Mouse (Mus musculus) adrenal gland, postnatal 10 days (tissue): Measurements from ENCODE around the gene Sgcd. TPM values are rescaled to one million over a fixed set of nuclear protein-coding genes. Genes with fewer than 3 reads are reported as not detected.

Experiments
- DNase-seq: peaks from one replicate; pipeline ENCODE4 v3.0.0; 2021; ENCODE audit warnings: mixed read lengths
- total RNA-seq, 2 experiments: library from RNA; stranded (reverse); gene quantifications; 2 replicates each; pipeline ENCODE4 v1.2.3; 2021

The Sgcd gene
- total RNA-seq, 2 experiments from 2014 or later: 14.8 to 17.3 TPM

DNA sequence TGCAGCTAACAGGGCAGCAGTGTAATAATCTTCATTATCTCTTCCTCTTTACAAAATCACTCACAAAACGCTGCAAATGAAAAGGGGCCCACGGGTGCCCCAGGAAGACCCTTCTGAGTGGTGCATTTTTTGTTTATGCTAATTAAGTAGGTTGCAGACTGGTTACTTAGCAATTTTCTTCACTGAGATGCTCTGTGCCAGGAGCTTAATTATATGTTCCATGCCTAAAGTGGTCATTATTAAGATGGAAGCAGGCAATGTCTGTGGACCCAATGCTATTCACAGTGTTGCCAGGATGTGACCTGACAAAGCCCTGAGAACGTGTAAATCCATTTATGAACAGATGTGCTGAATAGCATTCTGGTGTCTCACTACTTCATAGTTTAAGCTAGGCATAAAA is 529.6 kb downstream of the Sgcd start:
- no peak for DNase-seq

DNA sequence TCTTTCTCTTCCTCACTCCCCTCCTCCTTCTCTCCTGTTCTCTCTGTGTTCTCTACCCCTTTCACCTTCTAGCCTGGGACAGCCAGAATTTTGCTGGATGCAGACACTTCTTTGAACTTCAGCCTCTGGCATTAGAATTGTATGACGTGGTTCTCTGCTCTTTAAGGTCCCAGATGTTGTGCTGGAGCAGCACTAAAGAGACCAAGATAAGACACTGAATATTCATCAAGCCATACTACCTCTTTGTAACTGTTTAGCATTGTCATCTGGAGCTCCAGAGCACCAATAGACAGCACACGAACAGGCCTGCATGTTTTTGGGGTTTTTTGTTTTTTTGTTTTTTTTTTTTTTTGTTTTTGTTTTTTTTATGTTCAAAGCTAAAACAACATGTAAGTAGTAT is 541.0 kb downstream of the Sgcd start:
- no peak for DNase-seq

DNA sequence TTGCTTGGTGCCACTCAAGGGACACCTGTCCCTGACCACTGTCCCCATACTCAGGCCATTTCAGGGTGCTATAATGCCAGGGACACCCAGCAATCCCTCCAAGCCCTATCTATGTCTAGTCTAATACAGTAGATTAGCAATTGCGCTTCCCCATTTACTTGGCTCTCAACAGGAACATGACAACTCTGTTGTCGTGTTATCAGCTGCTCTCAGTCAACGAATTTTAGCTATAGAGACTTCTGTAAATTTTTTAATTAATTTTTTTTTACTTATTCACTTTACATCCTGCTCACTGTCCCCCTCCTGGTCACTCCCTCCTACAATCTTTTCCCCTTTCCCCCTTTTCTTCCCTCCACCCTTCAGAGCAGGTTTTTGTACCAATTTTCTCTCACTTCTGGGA is 542.4 kb downstream of the Sgcd start:
- DNase-seq: no peak

DNA sequence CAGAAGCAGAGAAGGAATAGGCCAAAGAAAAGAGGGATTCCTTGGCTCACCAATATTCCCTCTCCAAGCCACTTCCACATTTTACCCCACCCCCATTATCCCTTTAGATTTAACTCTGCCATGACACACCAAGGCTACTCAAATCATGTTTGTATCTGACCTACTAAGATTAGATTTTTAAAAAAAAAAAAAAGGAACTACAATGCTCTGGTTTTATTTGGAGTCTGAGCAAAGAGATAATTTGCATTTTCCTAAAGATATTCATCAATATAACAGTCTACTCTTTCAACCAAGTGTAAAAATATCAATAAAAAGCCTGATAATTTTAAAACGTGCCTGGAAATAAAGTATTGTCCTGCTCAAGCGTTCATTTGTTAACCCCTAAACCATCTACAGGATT is 543.1 kb downstream of the Sgcd start:
- no peak for DNase-seq

DNA sequence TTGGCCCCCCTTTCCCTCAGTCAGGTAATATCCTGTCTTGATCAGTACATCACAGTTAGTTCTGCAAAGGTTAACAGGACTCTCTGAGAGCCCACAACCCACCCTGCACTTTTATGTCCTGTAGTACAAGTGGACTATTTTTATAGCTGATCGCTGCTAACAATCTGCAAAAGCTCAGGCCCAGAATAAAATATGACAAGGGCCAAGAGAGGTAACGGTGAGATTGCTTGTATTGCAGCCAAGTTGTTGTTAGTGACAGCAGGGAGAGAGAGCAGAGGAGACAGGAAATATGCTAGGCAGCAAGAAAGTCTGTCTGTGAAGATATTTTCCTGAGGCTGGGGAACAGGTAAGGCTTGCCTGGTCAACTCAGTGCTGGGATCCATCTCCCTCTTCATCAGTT is 546.5 kb downstream of the Sgcd start:
- DNase-seq: no peak

DNA sequence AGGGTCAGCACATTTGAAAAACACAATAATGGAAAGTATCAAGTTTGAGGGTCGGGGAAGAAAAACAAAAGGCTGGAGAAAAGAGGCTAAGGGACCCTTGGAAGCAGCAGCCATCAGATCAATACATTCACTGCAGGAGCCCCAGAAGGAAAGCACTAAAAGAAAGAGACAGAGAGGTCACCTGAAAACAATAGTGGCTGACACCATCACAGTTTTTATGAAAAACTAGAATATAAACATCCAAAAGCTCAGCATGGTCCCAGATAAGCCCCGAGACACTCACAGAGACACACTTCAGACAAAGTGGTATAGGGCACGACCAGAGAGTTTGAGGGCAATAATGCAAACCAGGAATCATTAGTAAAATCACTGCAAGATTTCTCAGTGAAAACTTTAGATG is 589.2 kb downstream of the Sgcd start:
- no peak for DNase-seq

DNA sequence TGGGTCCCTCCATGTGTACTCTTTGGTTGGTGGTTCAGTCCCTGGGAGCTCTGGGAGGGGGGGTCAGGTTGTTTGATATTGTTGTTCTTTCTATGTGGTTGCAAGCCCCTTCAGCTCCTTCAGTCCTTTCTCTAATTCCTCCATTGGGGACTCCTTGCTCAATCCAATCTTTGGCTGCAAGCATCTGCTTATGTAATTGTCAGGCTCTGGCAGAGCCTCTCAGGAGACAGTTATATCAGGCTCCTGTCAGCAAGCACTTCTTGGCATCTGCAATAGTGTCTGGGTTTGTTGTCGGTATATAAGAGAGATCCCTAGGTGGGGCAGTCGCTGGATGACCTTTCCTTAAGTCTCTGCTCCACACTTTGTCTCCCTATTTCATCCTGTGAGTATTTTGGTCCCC is 598.0 kb downstream of the Sgcd start:
- DNase-seq: peak; percentile 25

DNA sequence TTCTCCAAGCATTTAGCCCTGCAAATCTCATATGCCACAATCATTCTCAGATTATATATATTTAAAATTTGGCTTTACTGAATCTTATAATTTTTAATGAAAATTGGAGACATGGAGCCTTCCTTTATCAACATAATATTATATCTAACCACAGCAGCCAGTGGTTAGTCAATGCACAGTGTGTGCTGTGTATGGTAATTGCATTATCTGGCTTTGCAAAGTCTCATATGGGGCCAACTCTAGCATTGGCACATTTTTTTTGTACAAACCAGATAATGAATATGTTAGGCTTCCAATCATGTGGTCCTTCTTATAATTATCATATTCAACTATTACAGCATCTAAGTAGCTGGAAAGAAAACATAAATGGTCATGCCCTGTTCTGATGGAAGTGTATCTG is 599.4 kb downstream of the Sgcd start:
- no peak for DNase-seq

DNA sequence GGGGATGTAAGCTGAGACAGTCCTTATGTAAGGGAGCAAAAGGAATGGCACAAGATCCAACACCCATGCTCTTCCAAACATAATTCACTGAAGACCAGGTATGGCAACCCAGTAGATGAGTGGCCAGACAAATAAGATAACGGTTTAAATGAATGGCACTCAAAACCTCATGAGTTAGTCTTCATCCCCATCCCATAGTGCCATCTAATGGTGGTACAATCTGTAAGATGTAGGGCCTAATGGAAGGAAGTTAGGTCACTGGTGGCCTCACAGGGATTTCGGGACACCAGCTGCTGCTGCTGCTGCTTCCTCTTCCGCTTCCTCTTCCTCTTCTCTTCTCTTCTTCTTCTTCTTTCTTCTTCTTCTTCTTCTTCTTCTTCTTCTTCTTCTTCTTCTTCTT is 601.0 kb downstream of the Sgcd start:
- DNase-seq: peak; percentile 12

DNA sequence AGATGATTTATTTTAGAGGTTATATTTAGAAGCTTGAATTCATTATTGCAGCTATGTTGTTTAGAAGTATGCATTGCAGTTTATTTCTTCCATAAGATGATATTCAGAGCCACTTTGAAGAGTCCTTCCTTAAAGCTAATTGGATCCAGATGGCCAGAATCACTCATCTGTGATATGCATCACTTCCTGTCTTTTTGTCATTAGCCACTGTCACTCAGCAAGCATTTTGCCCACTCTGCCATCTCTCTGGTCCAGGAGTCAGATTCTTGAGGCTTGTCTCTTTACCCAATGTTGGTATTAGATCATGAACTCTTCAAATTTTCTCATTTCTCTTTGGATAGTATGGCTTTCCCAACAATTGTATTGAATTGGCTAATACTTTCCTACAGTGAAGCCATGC is 602.6 kb downstream of the Sgcd start:
- DNase-seq: no peak

DNA sequence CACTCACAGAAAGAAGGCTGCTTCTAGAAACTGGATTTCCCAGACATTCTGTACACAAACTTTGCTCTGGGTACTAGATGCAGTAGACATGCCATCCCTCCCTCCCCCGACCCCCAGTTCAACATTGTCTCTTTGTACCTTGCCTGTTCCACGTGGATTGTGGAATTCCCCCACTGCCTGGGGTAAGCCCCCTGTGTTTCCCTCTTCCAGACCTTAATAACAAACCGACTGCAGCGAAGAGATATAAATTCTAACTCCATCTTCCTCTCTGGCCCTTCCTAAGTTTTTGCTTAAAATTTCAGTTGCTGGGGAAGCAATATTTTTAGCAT is 609.2 kb downstream of the Sgcd start:
- no peak for DNase-seq

DNA sequence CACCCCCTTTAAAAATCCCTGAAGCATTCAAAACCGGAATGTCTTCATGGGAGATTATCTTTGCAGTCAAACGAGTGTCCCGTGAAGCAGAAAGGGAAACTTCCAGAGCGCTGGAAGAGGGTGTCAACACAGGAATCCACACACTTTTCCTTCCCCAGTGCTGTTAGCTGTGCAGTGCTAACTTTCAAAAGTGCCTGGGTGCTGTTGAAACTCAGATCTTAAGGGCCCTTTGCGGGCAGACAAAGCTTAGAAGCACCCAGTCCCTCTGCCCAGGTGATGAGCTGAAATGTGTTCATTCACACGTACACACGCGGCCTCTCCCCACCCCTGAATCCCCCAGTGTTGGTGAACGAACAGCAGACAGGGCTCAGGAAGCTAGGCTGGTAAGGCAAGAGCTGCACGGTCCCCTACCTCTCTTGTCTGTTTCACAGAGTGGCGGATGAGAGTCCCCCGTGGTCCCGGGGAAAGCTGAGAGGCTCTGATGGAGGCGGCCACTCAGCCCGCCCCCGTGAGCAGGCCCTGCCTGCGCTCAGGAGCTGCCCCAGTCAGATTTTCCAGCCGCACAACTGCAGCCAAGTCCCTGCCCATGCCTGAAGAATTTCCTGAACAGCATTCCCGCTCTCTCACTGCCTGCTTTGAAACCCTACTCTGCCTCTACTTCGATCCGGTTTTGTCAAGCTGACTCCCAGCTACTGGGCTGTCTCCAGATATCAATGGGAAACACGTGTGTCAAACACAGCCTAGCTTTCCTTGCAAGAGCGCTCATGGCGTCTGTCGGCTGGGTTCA is 609.7 kb downstream of the Sgcd start:
- DNase-seq: peak; percentile 68

DNA sequence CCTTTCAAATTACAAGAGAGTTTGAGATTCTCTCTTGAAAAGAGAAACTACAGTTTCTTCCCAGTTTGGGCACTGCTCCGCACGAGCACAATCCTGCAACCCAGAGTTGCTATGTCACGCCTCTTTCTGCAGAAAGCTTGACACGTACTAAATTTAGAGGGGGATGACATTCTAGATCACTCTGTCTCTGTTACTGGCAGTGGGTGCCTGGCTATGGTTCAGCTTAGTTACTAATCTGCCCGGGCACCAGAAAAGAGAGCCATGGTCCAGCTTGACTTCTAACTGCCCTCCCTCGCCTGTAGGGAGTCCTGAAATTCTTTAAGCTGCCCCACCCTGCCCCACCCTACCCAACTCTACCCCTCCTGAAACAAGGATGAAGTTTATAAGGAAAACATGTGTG is 611.3 kb downstream of the Sgcd start:
- DNase-seq: no peak

DNA sequence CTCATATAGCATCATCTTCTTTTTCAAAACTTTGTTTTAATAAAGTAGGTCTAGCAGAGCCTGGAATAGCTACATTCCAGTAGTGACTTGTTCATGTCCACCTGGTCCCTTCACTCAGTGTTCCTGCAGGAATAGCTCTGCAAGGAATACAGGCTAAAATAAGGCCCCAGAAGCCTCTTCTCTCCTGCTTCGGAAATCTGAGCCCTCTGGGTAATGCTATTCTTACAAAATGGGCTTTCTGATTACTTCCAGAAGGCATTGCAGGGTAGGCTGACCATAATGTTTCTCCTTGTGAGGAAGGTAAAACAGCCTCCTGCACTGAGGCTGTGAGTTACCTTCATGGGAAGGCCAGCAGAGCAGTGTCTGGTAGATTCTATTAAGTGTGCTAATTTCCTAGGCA is 611.9 kb downstream of the Sgcd start:
- DNase-seq: no peak

DNA sequence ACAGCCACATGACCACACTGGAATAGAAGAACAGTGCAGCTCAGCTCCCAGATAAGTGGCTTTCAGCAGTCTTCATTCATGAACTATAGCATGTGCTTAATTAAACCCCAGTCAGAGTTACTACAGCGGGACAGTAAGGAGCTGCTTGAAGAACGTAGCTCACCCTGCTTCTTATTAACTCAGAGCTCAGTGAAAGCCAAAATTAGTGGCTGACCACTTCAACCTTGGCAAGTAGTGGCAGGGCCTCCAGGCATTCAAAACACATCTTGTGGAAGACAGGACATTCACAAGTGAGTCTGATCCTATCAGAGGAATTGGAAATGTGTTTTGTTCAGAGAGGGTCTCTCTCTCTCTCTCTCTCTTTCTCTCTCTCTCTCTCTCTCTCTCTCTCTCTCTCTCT is 617.2 kb downstream of the Sgcd start:
- no peak for DNase-seq

DNA sequence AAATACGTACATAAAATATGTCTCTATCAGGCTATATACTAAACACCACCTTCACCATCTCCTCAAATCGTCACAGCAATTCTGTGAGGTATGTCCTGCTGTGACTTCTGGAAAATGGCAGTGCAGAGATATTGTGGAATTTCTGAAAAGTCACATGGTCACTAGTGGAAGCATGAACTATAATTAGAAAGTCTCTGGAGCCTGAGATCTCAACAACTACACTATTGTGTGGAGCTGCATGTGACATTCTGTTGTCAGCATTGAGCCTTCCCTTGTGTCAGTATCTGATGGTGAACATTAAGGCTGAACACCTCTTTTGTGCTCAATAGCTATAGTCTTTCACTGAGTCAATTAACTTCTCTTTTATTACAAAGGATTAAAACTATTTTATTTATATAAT is 637.2 kb downstream of the Sgcd start:
- DNase-seq: no peak

DNA sequence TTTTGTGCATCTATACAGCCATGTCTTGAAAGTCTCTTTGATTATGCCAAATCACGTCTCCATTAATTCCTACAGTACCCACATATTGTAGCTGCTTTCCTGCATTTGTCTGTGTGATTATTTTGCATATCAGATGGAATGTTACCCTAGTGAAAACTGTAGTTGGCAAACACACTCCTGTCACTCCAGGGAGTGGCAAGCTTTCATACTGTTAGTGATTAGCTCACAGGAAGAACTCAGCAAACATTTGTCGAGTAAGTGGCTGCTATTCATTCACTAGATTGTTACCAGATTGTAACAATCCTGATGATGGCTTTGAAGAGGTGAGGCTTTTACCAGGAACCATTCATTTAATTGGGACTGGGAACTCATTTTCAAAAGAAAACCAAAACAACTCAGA is 645.3 kb downstream of the Sgcd start:
- no peak for DNase-seq

DNA sequence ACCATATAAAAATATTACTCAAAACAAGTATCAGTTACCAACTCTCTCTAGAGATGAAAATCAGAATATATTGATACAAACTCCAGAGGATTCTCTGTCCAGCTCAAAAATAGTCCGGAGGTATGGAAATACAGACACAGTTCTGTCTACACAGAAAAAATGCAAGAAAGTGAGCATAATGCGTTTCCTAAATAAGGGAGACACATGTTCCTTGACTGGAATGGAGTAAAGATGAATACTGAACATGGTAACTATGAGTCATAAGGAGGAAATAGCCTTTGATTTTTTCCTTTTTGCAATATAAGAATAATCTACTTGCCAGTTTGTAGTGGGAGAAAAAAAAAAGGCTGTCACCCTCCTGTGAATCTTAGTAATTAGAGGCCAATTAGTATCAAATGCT is 655.1 kb downstream of the Sgcd start:
- no peak for DNase-seq

DNA sequence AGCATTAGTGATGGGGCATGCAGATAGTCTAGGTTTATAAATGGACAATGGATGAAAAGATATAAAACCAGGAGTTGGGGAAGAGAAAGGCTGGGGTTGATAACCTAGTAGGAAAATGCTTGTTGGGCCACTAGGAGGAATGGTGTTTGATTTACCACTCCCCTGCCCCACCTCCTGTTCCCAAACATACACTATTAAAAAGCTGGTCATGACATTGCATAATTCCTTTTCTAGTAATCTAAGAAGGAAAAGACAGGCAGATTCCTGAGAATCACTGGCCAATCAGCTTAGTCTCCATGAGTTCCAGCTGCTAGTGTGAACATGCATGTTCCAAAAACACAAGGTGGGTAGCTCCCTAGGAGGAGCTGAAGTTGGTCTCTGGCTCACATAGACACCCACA is 683.2 kb downstream of the Sgcd start:
- DNase-seq: no peak

DNA sequence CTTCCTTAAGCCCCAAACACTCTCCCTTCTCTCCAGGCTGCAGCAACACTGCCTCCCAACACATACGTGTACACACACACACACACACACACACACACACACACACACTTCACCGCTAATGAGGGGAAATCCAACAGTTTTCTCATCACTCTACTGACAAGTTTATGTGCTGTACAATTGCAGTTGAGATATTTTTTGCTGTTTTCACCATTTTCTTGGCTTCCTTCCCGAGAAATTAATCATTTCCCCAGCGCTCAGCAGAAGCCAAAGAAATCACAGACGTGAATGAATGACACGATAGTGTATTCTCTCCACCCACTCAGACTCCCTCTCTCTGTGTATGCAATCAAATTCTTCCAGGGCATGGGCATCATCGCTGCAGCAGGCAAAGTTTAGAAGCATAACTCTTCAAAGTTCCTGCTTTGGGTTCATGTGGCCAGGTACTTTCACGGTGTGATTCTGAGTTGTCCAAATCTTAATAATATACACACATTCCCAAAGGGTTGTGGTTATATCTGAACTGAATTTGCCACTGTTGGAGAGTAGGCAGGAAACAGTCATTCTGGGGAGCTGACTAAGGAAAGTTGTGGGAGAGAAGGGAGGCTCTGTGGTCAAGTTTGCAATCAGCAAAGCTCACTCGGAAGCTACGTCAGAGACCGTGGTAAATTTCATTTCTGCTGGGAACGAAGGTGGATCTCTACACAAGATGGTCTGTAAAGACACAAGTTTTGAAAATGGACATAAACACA is 683.9 kb downstream of the Sgcd start:
- peak; percentile 21 for DNase-seq

DNA sequence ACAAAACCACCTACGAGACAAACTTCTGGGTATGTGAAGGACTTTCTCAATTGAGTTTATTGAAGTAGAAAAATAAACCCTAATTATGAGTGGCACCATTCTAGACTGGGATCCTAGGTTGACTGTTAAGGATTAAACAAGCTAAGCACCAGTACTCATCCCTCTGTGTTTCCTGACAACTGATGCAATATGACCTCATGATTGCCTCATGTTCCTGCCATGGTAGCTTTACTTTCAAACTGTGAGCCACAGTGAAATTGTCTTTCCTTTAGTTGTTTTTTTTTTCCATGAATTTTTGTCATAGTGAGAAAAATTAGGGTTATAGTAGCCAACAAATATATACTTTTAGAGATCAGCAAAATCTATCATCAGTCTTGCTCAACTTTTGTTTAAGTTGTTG is 689.0 kb downstream of the Sgcd start:
- no peak for DNase-seq

DNA sequence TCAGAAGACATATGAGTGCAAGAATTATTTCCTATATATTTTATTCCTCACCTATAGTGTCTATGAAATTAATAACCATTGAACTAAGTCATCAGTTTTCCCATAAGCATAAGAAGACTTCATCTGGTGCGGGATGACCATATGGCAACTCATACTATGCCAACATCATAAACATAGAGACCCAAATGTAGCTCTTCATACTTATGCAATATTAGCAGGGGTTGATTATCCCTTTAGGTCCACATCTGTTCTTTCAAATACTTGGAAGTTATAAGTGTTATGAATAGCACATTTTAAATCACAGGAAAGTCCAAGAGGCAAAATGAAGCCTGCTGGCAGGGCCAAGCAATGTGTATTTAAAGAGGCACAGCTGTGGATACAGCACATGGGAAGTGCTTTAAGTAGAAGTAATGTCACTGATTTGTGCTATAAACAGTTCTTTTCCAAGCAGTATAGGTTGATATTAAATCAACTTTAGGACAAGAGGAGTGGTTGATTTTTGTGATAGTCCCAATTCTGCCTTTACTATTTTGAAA is 690.9 kb downstream of the Sgcd start:
- no peak for DNase-seq

DNA sequence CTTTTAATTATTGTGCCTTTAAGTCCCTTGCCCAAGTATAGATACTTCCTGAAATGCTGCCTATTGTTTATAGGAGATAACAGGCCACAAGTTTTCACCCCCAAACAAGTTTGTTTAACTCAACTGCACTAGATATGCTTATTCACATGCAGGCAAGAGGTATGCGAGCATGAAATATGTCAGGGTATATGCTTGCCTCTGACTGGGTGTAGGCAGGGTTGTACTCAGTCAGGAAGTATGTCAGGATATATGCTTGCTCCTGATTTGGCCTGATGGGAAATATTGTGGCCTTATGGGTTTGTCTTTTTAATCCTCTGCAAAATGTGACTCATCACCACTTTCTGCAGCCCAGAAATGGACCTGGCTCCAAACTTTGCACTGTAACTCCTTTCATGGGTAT is 694.0 kb downstream of the Sgcd start:
- DNase-seq: no peak

DNA sequence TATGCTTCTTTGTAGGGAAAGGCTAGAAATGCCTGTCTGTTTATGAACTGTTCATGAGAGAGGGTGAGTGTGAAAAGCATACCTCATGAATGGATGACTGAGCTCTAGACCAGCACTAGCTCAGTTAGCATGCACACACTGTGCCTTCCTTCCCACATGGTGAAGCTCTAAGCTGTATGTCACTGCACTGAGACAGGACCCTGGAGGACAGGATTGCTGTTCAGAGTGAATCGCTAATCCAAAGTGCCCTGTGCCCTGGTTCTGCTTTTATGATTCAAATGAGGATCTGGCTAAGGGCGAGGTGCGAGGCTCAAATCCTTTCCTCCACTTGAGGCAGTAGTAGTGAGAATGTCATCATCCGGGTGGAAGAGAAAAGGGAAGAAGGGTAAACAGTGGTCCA is 712.2 kb downstream of the Sgcd start:
- peak; percentile 1 for DNase-seq
